Mouse (Mus musculus) T-cell, adult 2 months (primary cell): ENCODE measurements around the gene Metap2.
"Not testable (repeated sequence)": the region's sequence is repeated elsewhere in the genome, so short reads cannot be mapped to it uniquely, and the experiment has no call there.

ENCODE experiments used
- DNase-seq: peaks from one replicate; pipeline ENCODE4 v3.0.0; 2022; ENCODE audit warnings: low spot score

Metap2 gene

DNA sequence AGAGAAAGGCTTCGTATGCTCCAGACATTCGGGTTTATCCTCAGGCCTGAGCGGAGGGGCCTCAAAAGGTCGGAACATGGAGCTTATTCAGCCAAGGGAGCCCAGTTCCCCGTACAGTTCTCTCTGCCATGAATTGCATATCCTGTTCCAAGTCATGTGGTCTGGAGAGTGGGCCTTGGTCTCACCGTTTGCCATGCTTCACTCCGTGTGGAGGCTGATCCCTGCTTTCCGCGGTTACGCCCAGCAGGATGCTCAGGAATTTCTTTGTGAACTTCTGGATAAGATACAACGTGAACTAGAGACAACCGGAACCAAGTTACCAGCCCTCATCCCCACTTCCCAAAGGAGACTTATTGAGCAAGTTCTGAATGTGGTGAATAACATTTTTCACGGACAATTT, 50.2 kb downstream of the Metap2 start:
- DNase-seq = no peak

DNA sequence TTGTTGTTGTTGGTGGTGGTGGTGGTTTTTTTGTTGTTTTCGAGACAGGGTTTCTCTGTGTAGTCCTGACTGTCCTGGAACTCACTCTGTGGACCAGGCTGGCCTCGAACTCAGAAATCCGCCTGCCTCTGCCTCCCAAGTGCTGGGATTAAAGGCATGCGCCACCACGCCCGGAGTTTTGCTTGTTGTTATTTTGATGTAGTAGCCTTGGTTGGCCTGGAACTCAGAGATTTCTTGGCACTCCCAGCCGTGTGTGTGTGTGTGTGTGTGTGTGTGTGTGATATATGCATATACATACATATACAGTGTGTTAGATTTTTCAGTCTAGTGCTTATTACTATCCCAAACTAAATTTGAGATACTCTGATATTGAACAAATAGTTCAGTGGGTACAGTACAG, 61.8 kb downstream of the Metap2 start:
- DNase-seq = not testable (repeated sequence)

- no peak for DNase-seq
Measured at GRCm38 (mm10) chr10:93834394-93834745, 62.5 kb downstream of the Metap2 start.

DNA sequence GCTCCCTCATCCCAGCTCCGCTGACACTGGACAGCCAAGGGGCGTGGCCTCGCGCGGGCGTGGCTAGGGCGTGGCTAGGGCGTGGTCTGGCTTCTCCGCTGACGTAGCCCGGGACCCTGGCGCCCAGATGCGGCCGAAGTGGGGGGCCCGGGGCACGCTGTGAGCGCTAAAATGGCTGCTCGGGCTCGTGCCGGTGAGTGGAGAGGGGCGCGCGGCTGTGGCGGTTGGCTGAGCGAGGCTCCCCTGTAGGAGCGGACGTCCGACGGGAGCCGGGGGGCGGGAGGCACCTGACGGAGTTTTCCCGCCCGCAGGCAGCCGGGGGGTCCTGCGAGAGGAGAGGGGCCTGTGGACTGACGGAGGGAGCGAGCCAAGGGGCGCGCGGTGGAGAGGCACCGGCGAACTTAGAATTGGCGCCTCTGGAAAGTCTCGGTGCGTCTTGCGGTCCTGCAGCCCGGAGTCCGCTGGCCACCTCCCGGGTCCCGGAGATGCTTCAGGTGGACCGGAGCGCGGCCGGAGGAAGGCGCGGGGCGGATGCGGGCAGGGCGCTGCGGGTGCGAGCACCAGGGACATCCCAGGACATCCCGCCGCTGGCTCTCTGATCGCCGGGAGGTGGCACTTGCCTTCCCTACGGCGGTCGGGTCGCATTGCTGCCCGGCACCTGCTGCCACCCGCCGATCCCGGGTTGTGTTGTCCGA, 63.0 kb downstream of the Metap2 start:
- DNase-seq = peak; percentile 16

GRCm38 (mm10) chr10:93833370-93833698, 63.6 kb downstream of the Metap2 start:
- no peak for DNase-seq

DNA sequence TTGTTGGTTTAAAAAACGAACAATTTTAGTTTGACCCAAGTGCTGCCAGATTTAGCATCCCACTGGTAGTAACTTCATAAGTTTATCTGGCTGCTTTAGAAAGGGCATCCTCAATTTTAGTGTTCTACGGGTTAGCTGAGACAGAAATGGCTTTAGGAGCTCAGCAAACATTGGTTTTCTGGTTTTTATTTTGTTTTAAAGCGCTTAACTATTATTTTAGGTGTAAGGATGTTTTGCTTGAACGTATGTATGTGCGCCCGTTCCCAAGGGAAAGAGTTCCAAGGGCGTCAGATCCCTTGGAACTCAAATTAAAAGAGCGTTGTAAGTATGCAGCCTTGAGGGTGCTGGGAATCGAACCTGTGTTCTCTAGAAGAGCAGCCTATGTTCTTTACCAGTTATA, 64.1 kb downstream of the Metap2 start:
- no peak for DNase-seq

DNA sequence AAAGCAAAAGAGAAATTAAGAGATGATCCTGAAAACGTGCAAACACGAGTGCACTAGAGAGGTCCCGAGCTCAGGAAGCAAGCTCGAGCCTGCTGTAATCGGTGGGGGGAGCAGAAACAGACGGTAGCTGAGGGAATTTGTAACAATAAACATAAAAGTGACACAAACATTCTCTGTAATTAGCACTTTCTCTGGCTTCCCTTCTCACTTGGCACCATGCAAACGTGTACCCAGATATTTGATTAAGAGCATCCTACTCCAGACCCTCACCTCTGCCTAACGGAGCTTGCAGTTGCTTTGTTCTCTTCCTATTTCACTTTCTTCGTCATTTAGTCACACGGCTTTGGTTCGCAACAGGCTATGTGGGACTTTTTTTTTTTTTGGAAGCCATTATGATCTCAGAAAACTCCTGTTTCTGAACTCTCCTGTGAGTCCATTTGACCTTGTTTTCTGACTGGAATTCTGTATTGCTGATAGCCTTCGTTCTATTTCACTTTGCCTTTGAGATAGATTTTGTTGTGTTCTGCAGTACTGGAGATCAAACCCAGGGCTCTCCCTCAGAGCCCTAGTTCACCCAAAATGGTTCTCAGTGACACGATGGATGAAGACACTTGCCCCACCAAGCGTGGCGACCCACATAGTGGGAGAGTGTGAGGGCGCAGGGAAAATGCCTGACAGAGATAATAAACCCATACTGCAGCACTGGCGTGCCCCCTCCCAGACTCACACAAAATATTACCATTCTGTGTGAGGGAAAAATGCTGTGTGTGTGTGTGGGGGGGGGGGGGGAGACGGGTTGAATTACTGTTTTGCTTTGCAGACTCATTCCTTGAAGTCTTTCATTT, 64.9 kb downstream of the Metap2 start:
- no peak for DNase-seq

- DNase-seq = no peak
Measured at GRCm38 (mm10) chr10:93830931-93831729, 65.8 kb downstream of the Metap2 start, which contains the start of gene Usp44. Usp44 (plus strand) TSS chr10:93831555.

DNA sequence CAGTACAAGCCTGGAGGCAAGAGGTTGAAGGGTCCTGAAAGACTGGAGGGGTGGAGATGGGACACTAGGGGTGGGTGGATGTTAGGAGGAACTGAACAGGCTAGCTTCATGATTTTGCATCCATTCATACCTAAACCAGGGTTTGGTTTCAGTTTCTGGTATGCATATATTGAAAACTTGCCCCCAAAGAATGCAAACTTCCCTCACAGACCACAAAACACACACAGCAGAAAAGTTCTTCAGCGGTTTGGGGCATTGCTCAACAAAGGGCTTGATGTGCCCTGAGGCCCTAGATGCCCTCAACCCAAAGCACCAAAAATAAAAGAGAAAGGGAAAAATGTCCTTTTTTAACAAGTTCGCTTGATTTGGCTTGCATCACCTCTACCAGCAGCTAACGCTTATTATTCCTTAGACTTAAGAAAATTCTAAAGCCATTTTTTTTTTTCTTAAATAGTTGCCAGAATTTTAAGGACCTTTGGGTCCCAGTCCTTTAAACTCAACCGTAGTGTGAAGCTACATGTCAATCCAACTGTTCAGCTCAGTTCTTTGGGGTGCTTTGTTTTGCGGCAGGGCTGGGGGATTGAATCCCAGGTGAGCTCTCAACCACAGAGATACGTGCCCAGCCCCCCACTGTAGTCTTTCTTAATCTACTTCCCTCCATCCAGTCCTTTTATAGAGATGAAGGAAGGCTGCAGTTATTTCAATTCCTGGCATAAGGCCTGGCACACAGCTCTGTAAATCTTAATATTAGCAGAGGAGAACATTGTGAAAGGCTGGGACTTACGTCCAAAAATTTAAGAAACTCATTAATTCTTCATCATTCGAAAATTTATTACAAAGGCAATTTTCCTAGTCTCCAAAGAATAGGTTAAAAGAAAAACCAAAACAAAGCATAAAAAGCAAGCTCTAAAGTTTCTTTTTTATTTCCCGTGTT, 66.7 kb downstream of the Metap2 start:
- DNase-seq = no peak

DNA sequence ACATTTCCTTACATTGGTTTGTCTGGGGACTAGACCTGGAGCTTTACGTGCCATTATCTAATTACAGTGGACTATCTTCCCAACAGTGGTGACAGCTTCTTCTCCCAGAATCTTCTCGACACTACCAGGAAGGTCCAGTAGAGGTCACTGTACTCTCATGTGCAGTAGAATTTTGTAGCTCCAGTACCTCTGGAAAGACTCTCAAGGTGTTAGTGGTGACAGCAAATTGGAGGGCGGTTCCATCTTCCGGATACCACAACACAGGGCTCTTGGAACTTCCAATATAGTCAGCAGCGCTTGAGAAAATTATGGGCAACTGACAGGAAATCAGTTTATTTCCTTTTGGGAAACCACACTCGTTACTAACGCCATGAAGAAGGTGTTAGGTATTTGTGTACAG, 78.2 kb downstream of the Metap2 start:
- peak; percentile 44 for DNase-seq

DNA sequence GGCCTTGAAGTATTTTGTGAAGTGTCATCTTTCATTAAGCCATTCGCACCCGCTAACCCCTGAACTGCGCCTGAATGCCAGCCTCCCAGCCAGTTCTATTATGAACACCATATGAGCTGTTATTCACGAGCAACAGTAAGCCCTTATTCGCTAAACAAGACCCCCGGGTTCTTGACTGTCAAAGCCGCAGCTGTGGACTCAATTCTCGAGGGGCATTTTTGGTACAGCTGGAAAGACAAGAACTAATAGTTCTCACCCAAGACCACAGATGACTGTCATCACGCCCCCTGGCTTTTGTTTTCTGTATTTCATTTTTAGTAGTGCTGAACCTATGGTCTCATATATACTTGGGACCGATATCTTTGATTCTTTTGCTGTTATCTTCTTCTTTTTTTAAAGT, 83.1 kb downstream of the Metap2 start:
- DNase-seq = no peak

DNA sequence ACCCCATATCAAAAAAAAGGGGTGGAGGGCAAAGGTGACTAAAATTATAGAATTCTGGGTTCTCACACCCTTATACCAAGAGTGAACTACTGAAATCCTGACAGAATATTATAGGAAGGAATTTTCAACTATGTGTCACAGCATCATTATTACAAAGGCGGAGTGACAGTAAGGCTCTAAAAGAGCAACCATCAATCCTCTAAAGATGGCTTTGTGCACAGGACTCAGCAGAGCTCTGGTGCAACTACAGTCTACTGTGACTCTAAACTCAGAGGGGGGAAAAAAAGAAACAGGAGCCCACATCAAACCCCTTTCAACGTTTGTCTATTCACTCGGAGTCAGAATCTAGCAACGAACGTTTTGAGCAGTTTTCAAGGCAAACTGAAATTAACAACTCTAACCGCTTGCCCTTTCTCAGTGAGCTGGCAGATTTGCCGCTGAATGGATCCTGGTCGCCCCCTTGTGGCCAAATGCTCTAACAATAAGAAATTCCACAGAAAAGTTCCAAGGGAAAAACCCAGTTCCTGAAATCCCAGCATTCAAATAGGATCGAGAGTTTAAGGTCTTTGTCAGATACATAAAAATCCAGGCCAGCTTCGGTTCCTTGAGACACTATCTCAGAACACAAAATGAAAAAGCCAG, 84.0 kb downstream of the Metap2 start:
- peak; percentile 12 for DNase-seq

GRCm38 (mm10) chr10:93812098-93812497, 84.8 kb downstream of the Metap2 start:
- no peak for DNase-seq

- no peak for DNase-seq
Measured at GRCm38 (mm10) chr10:93810590-93811185, 86.2 kb downstream of the Metap2 start.

DNA sequence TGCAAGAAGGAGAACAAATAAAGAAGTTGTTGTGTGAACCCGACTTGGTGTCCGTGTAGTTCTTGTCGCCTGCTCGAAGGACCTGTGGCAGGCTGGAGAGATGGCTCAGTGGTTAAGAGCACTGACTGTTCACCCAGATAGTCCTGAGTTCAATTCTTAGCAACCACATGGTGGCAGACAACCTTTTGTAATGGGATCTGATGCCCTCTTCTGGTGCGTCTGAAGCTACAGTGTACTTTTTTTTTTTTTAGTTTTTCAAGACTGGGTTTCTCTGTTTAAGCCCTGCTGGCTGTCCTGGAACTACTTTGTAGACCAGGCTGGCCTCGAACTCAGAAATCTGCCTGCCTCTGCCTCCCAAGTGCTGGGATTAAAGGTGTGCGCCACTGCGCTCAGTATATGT, 87.5 kb downstream of the Metap2 start:
- not testable (repeated sequence) for DNase-seq
